Mouse (Mus musculus) telencephalon, adult 2 months (tissue): ENCODE measurements around the gene B4galnt2.
"Not testable (repeated sequence)": the region's sequence is repeated elsewhere in the genome, so short reads cannot be mapped to it uniquely, and the experiment has no call there.

Experiments
- DNase-seq: peaks from one replicate; pipeline ENCODE4 v3.0.0-alpha.2; 2011; ENCODE audit warnings: low read depth, low spot score

The B4galnt2 gene

GRCm38 (mm10) chr11:95896446-95897179 lies 18.1 kb downstream of the B4galnt2 start:
- DNase-seq: no peak

- DNase-seq: no peak
Measured at GRCm38 (mm10) chr11:95890462-95891051, 24.1 kb downstream of the B4galnt2 start.

GRCm38 (mm10) chr11:95879861-95880260 lies 34.8 kb downstream of the B4galnt2 start:
- DNase-seq: not testable (repeated sequence)

GRCm38 (mm10) chr11:95876296-95876695 lies 38.4 kb downstream of the B4galnt2 start:
- DNase-seq: no peak

- DNase-seq: no peak
Measured at GRCm38 (mm10) chr11:95875804-95876203, 38.9 kb downstream of the B4galnt2 start.

- no peak for DNase-seq
Measured at GRCm38 (mm10) chr11:95869918-95870470, 44.7 kb downstream of the B4galnt2 start.

GRCm38 (mm10) chr11:95869442-95869841 lies 45.2 kb downstream of the B4galnt2 start:
- DNase-seq: no peak

GRCm38 (mm10) chr11:95861397-95861796 lies 53.3 kb downstream of the B4galnt2 start:
- DNase-seq: no peak

- no peak for DNase-seq
Measured at GRCm38 (mm10) chr11:95860071-95860490, 54.6 kb downstream of the B4galnt2 start.

- DNase-seq: no peak
Measured at GRCm38 (mm10) chr11:95859468-95859855, 55.2 kb downstream of the B4galnt2 start.

- peak; percentile 97 for DNase-seq
Measured at GRCm38 (mm10) chr11:95858528-95859467, 55.9 kb downstream of the B4galnt2 start.

- no peak for DNase-seq
Measured at GRCm38 (mm10) chr11:95857716-95858527, 56.8 kb downstream of the B4galnt2 start.

- no peak for DNase-seq
Measured at GRCm38 (mm10) chr11:95857306-95857705, 57.4 kb downstream of the B4galnt2 start.

- DNase-seq: no peak
Measured at GRCm38 (mm10) chr11:95853684-95854083, 61.0 kb downstream of the B4galnt2 start.

- no peak for DNase-seq
Measured at GRCm38 (mm10) chr11:95850898-95851297, 63.8 kb downstream of the B4galnt2 start.

- no peak for DNase-seq
Measured at GRCm38 (mm10) chr11:95844935-95845334, 69.8 kb downstream of the B4galnt2 start.

- DNase-seq: no peak
Measured at GRCm38 (mm10) chr11:95843421-95843950, 71.2 kb downstream of the B4galnt2 start.

- DNase-seq: no peak
Measured at GRCm38 (mm10) chr11:95842953-95843352, 71.7 kb downstream of the B4galnt2 start.

GRCm38 (mm10) chr11:95842074-95842681 lies 72.5 kb downstream of the B4galnt2 start, which contains the start of gene Abi3:
Gene Abi3 (minus strand): TSS chr11:95842476.
- no peak for DNase-seq

- DNase-seq: no peak
Measured at GRCm38 (mm10) chr11:95841498-95841830, 73.2 kb downstream of the B4galnt2 start.
